Mouse (Mus musculus) heart, embryonic 13.5 days (tissue): ENCODE measurements around the gene Abhd16a. TPM values are rescaled to one million over a fixed set of nuclear protein-coding genes. Genes with fewer than 3 reads are reported as not detected.
A peak's percentile ranks its signal among the peaks of the same experiment; 100 is the strongest.

ENCODE experiments used
- ATAC-seq: fragments of 200-750 bp; cut with Nextera tagmentation; 2 replicates; pipeline ENCODE4 v1.8.0; 2017; ENCODE audit warnings: moderate TSS enrichment; ENCODE audit not compliant: insufficient number of reproducible peaks, low FRiP score, low TSS enrichment; ENCODE audit errors: extremely low read depth
- H3K27ac ChIP-seq: fragments of 300-500 bp; sonication (generic); replicated peaks from 2 replicates; pipeline ENCODE4 v1.5.1; 2015; ENCODE audit warnings: moderate library complexity, mild to moderate bottlenecking, inconsistent platforms
- H3K27me3 ChIP-seq: fragments of 300-500 bp; sonication (generic); replicated peaks from 2 replicates; pipeline ENCODE4 v1.6.1; 2015; ENCODE audit warnings: mild to moderate bottlenecking, inconsistent platforms
- H3K36me3 ChIP-seq: fragments of 300-500 bp; sonication (generic); 2 replicates; pipeline ENCODE4 v1.6.1; 2015; ENCODE audit warnings: mild to moderate bottlenecking, inconsistent platforms
- H3K4me1 ChIP-seq: fragments of 300-500 bp; sonication (generic); 2 replicates; pipeline ENCODE4 v1.6.1; 2015; ENCODE audit warnings: inconsistent platforms
- H3K4me2 ChIP-seq: fragments of 300-500 bp; sonication (generic); 2 replicates; pipeline ENCODE4 v1.6.1; 2015; ENCODE audit warnings: inconsistent platforms, mild to moderate bottlenecking, moderate library complexity
- H3K4me3 ChIP-seq: fragments of 300-500 bp; sonication (generic); 2 replicates; pipeline ENCODE4 v1.5.1; 2015; ENCODE audit warnings: moderate library complexity, mild to moderate bottlenecking, inconsistent platforms
- H3K9ac ChIP-seq: fragments of 300-500 bp; sonication (generic); 2 replicates; pipeline ENCODE4 v1.6.1; 2015; ENCODE audit warnings: inconsistent platforms, mild to moderate bottlenecking, moderate library complexity
- H3K9me3 ChIP-seq: fragments of 300-500 bp; sonication (generic); 2 replicates; pipeline ENCODE4 v1.6.1; 2016; ENCODE audit warnings: inconsistent platforms
- WGBS: fragments of 180-500 bp; shearing (Covaris S2); methylation state at CpG from one replicate; pipeline ENCODE4 v1.1.7; 2015; ENCODE audit warnings: mixed read lengths; 5-methylcytosine and 5-hydroxymethylcytosine counted together
- polyA plus RNA-seq: library from polyadenylated mRNA; unstranded; fragments of >200 nt; fragmentation: Nextera tagmentation; extraction: Ambion mirVana; gene quantifications from 2 replicates; pipeline ENCODE4 v1.2.1, GENCODE M21; 2015

The Abhd16a gene
- polyA plus RNA-seq, 1 experiment from 2014 or later: 67.0 TPM

DNA sequence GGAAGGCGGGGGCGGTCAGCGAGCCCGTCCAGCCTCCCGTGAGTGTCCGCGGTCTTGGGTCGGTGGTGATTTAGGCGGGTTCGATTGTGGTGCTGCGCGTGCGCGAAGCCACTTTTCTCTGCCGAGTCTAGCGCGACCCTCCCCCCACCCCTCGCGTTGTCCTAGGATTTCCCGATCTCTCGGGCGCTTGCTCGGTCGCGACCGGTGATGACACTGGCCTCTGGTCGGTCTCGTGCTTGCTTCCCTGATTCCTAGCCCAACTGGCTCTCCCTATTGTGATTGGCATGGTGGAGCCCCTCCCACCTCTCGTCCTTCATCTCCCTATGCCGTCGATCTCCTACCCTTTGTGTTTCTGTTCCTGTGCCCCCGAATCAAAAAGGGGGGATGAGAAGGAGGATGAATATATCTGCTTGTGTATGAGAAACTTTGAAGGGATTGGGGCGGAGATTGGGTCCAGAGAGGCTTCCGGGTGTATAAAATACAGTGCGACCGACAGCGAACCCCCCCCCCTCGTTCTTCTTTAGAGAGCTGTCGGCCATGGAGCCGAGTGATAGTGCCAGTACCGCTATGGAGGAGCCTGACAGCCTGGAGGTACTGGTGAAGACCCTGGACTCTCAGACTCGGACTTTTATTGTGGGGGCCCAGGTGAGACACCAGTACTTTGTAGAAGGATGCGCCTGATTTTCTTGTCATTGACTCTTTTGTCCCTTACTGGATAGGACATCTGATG is 46.7 kb downstream of the Abhd16a start:
- H3K27me3 ChIP-seq: no peaks in the 10 kb centered on the region
- H3K4me3 ChIP-seq: peak overlapping the region; percentile 76
- peaks cover 20% of the 10 kb centered on the region for H3K4me1 ChIP-seq
- H3K9ac ChIP-seq: peak overlapping the region; percentile 89
- WGBS: under 1% methylated on average over 43 of the region's 43 CpGs
- H3K4me2 ChIP-seq: peak overlapping the region; percentile 91
- H3K9me3 ChIP-seq: no peaks in the 10 kb centered on the region
- H3K36me3 ChIP-seq: peaks cover 30% of the 10 kb centered on the region
- H3K27ac ChIP-seq: peak overlapping the region; percentile 96
- ATAC-seq: peak; percentile 55

DNA sequence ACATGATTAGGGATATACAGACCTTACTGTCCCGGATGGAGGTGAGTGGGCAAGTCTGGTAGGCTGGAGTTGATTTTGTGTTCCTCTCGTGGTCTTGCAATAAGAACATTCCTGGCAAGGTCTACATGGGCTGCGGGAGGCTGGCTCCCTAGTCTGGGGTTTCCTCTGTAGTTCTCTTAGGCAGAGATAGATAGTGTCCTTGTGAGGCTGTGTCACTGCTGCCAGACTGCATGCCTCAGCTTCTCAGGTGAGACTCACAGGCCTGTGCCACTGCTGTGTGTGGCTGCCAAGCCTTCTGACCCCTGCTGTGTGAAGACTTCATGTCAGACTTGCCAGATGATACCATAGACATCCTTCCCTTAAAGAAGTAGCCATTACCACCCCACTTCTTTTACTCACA is 50.2 kb downstream of the Abhd16a start:
- H3K27me3 ChIP-seq: no peaks in the 10 kb centered on the region
- H3K27ac ChIP-seq: no peak overlapping the region
- H3K36me3 ChIP-seq: peaks cover 65% of the 10 kb centered on the region
- H3K9me3 ChIP-seq: no peaks in the 10 kb centered on the region
- peaks cover 20% of the 10 kb centered on the region for H3K4me1 ChIP-seq
- H3K4me2 ChIP-seq: no peak overlapping the region
- H3K4me3 ChIP-seq: no peak overlapping the region
- WGBS: 91% methylated on average over 3 of the region's 3 CpGs
- no peak overlapping the region for H3K9ac ChIP-seq
- no peak for ATAC-seq

DNA sequence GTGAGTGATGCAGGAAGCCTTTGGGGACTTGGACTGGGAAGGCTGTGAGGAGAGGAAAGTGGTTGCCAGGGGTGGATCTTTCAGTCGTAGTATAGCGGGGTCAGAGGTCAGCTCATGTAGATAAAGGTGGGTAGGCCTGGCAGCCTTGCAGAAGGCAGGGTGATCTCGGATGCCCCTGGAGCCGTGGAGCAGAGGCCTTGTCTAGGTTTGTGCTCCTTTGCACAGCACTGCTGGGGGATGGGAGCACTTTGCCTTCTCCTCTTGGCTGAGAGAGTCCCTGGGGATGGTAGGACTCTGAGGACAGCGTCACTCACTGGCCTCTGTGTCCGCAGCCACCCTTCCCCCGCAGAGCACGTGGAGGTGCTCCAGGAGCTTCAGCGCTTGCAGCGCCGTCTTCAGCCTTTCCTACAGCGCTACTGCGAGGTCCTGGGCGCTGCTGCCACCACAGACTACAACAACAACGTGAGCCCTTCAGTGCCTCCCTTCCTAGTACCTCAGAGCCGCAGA is 51.5 kb downstream of the Abhd16a start:
- H3K27me3 ChIP-seq: no peaks in the 10 kb centered on the region
- H3K4me1 ChIP-seq: peaks cover 20% of the 10 kb centered on the region
- no peak overlapping the region for H3K4me2 ChIP-seq
- H3K4me3 ChIP-seq: no peak overlapping the region
- peaks cover 78% of the 10 kb centered on the region for H3K36me3 ChIP-seq
- ATAC-seq: no peak
- WGBS: 75% methylated on average over 16 of the region's 16 CpGs
- no peak overlapping the region for H3K9ac ChIP-seq
- H3K27ac ChIP-seq: no peak overlapping the region
- H3K9me3 ChIP-seq: no peaks in the 10 kb centered on the region

GRCm38 (mm10) chr17:35141971-35142370 is 52.9 kb downstream of the Abhd16a start:
- Histone ChIP-seq H3K4me1 (peaks cover 10% of the 10 kb centered on the region), H3K27ac (no peak overlapping the region), H3K9me3 (no peaks in the 10 kb centered on the region), H3K27me3 (no peaks in the 10 kb centered on the region), H3K4me3 (no peak overlapping the region), H3K4me2 (no peak overlapping the region), H3K9ac (no peak overlapping the region), H3K36me3 (peaks cover 92% of the 10 kb centered on the region)
- ATAC-seq: no peak
- WGBS: 90% methylated on average over 6 of the region's 6 CpGs

GRCm38 (mm10) chr17:35146139-35146538 is 57.1 kb downstream of the Abhd16a start:
- no peaks in the 10 kb centered on the region for H3K9me3 ChIP-seq
- H3K4me1 ChIP-seq: no peaks in the 10 kb centered on the region
- H3K27ac ChIP-seq: no peak overlapping the region
- 86% methylated on average over 5 of the region's 5 CpGs for WGBS
- ATAC-seq: no peak
- H3K27me3 ChIP-seq: no peaks in the 10 kb centered on the region
- no peak overlapping the region for H3K4me3 ChIP-seq
- peaks cover 99% of the 10 kb centered on the region for H3K36me3 ChIP-seq
- H3K9ac ChIP-seq: no peak overlapping the region
- H3K4me2 ChIP-seq: no peak overlapping the region

DNA sequence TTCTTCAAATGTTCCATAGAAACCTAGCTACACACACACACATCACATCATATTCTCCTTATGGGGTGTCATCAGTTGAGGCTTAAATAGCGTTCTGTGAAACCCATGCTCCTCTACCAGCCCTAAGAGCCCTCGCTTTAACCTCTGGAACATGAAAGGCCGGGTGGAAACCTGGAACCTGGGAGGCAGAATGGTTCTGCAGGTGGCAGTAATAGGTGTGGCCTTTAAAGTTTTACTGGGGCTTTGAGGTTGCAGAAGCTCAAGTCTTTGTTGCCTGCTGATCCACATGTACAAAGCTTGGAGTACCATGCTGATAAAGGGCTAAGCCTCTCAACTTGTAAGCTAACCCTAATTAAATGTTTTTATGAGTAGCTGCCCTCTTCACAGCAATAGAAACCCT is 58.3 kb downstream of the Abhd16a start:
- no peak for ATAC-seq
- WGBS: 58% methylated on average over 3 of the region's 3 CpGs
- Histone ChIP-seq H3K4me2 (no peak overlapping the region), H3K36me3 (peaks cover 99% of the 10 kb centered on the region), H3K27ac (0 out of 2 replicates have a peak overlapping the region, but pooled peaks have one; percentile 5), H3K4me1 (no peaks in the 10 kb centered on the region), H3K4me3 (no peak overlapping the region), H3K27me3 (no peaks in the 10 kb centered on the region), H3K9me3 (no peaks in the 10 kb centered on the region), H3K9ac (no peak overlapping the region)

GRCm38 (mm10) chr17:35147922-35148639 is 59.0 kb downstream of the Abhd16a start:
- 68% methylated on average over 5 of the region's 5 CpGs for WGBS
- no peak for ATAC-seq
- Histone ChIP-seq H3K4me3 (no peak overlapping the region), H3K9ac (no peak overlapping the region), H3K4me2 (no peak overlapping the region), H3K27ac (0 out of 2 replicates have a peak overlapping the region, but pooled peaks have one; percentile 5), H3K36me3 (peaks cover 99% of the 10 kb centered on the region), H3K27me3 (no peaks in the 10 kb centered on the region), H3K4me1 (no peaks in the 10 kb centered on the region), H3K9me3 (no peaks in the 10 kb centered on the region)

- no peaks in the 10 kb centered on the region for H3K4me1 ChIP-seq
- H3K27ac ChIP-seq: no peak overlapping the region
Measured at GRCm38 (mm10) chr17:35152121-35152520, 63.1 kb downstream of the Abhd16a start.

More at GRCm38 (mm10) chr17:35152121-35152520, 63.1 kb downstream of the Abhd16a start:
- Histone ChIP-seq H3K9ac (no peak overlapping the region), H3K9me3 (no peaks in the 10 kb centered on the region), H3K36me3 (peaks cover 99% of the 10 kb centered on the region), H3K4me2 (no peak overlapping the region), H3K4me3 (no peak overlapping the region), H3K27me3 (no peaks in the 10 kb centered on the region)
- WGBS: 92% methylated on average over 4 of the region's 4 CpGs
- ATAC-seq: no peak

Other genes with a start within 250 kb of the Abhd16a start
- gene Skiv2l, start 239.1 kb upstream of the Abhd16a start, polyA plus RNA-seq: 27.3 and 30.6 TPM in 2 replicates
- gene Nelfe, start 238.9 kb upstream of the Abhd16a start, polyA plus RNA-seq: 68.5 and 70.9 TPM in 2 replicates
- 2.3 and 5.6 TPM in 2 replicates for gene Cfb, start 226.7 kb upstream of the Abhd16a start, polyA plus RNA-seq
- gene Zbtb12, start 209.8 kb upstream of the Abhd16a start, polyA plus RNA-seq: 1.5 and 2.0 TPM in 2 replicates
- not detected in 2 replicates for gene Gm20547, start 207.2 kb upstream of the Abhd16a start, polyA plus RNA-seq
- gene C2, start 191.0 kb upstream of the Abhd16a start, polyA plus RNA-seq: 0.84 and 1.9 TPM in 2 replicates
- 38.8 and 42.4 TPM in 2 replicates for gene Ehmt2, start 190.8 kb upstream of the Abhd16a start, polyA plus RNA-seq
- gene Slc44a4, start 174.8 kb upstream of the Abhd16a start, polyA plus RNA-seq: 0.15 TPM in 1 of 2 replicates, not detected in the other
- gene Neu1, start 158.0 kb upstream of the Abhd16a start, polyA plus RNA-seq: 18.1 and 19.2 TPM in 2 replicates
- 0.19 and 0.20 TPM in 2 replicates for gene Hspa1b, start 130.0 kb upstream of the Abhd16a start, polyA plus RNA-seq
- not detected in 2 replicates for gene Gm20481, start 119.4 kb upstream of the Abhd16a start, polyA plus RNA-seq
- gene Hspa1a, start 117.1 kb upstream of the Abhd16a start, polyA plus RNA-seq: 3.9 TPM in 2 replicates
- gene Hspa1l, start 116.6 kb upstream of the Abhd16a start, polyA plus RNA-seq: 2.1 and 2.2 TPM in 2 replicates
- 145 and 153 TPM in 2 replicates for gene Lsm2, start 107.4 kb upstream of the Abhd16a start, polyA plus RNA-seq
- 59.9 and 63.0 TPM in 2 replicates for gene Vars, start 88.3 kb upstream of the Abhd16a start, polyA plus RNA-seq
- gene Vwa7, start 72.7 kb upstream of the Abhd16a start, polyA plus RNA-seq: 0.45 and 0.52 TPM in 2 replicates
- gene Sapcd1, start 61.2 kb upstream of the Abhd16a start, polyA plus RNA-seq: 3.2 and 4.2 TPM in 2 replicates
- gene Msh5, start 42.5 kb upstream of the Abhd16a start, polyA plus RNA-seq: 4.0 and 4.1 TPM in 2 replicates
- gene Clic1, start 39.3 kb upstream of the Abhd16a start, polyA plus RNA-seq: 351 and 389 TPM in 2 replicates
- gene Ddah2, start 30.2 kb upstream of the Abhd16a start, polyA plus RNA-seq: 194 and 207 TPM in 2 replicates
- gene Ly6g6c, start 23.9 kb upstream of the Abhd16a start, polyA plus RNA-seq: not detected in 2 replicates
- gene Mpig6b, start 23.1 kb upstream of the Abhd16a start, polyA plus RNA-seq: 0.92 and 1.4 TPM in 2 replicates
- gene Ly6g6e, start 12.4 kb upstream of the Abhd16a start, polyA plus RNA-seq: 0.36 and 0.62 TPM in 2 replicates
- 1.7 and 1.9 TPM in 2 replicates for gene Ly6g6d, start 11.2 kb upstream of the Abhd16a start, polyA plus RNA-seq
- 0.73 and 1.0 TPM in 2 replicates for gene Ly6g6f, start 3.7 kb upstream of the Abhd16a start, polyA plus RNA-seq
- not detected in 2 replicates for gene Ly6g5c, start 19.0 kb downstream of the Abhd16a start, polyA plus RNA-seq
- gene Ly6g5b, start 26.2 kb downstream of the Abhd16a start, polyA plus RNA-seq: 0.40 and 0.80 TPM in 2 replicates
- 10.7 and 14.1 TPM in 2 replicates for gene Gpank1, start 32.2 kb downstream of the Abhd16a start, polyA plus RNA-seq
- 215 and 231 TPM in 2 replicates for gene Csnk2b, start 32.8 kb downstream of the Abhd16a start, polyA plus RNA-seq
- gene D17H6S53E, start 37.1 kb downstream of the Abhd16a start, polyA plus RNA-seq: 8.7 and 9.7 TPM in 2 replicates
- 2.2 and 19.0 TPM in 2 replicates for gene Apom, start 42.8 kb downstream of the Abhd16a start, polyA plus RNA-seq
- gene Bag6, start 45.9 kb downstream of the Abhd16a start, polyA plus RNA-seq: 45.1 and 46.1 TPM in 2 replicates
- gene Prrc2a, start 75.6 kb downstream of the Abhd16a start, polyA plus RNA-seq: 124 and 130 TPM in 2 replicates
- gene Aif1, start 86.8 kb downstream of the Abhd16a start, polyA plus RNA-seq: 6.5 and 7.8 TPM in 2 replicates
- 8.6 and 9.9 TPM in 2 replicates for gene Lst1, start 99.2 kb downstream of the Abhd16a start, polyA plus RNA-seq
- gene Ltb, start 105.2 kb downstream of the Abhd16a start, polyA plus RNA-seq: 0.64 TPM in 1 of 2 replicates, not detected in the other
- 0.12 and 0.23 TPM in 2 replicates for gene Tnf, start 112.7 kb downstream of the Abhd16a start, polyA plus RNA-seq
- not detected in 2 replicates for gene Lta, start 116.1 kb downstream of the Abhd16a start, polyA plus RNA-seq
- not detected in 2 replicates for gene Gm16181, start 131.6 kb downstream of the Abhd16a start, polyA plus RNA-seq
- gene Atp6v1g2, start 144.4 kb downstream of the Abhd16a start, polyA plus RNA-seq: 10.6 and 10.7 TPM in 2 replicates
- 7.6 and 8.1 TPM in 2 replicates for gene Nfkbil1, start 146.5 kb downstream of the Abhd16a start, polyA plus RNA-seq
- 279 TPM in 2 replicates for gene Ddx39b, start 152.5 kb downstream of the Abhd16a start, polyA plus RNA-seq
- 43.4 and 48.6 TPM in 2 replicates for gene H2-D1, start 173.5 kb downstream of the Abhd16a start, polyA plus RNA-seq
- gene H2-Q1, start 231.1 kb downstream of the Abhd16a start, polyA plus RNA-seq: 0.19 and 0.29 TPM in 2 replicates